Mouse (Mus musculus): ENCODE data around the gene Shisal1. TPM values are rescaled to one million over a fixed set of nuclear protein-coding genes. Genes with fewer than 3 reads are reported as not detected.

The Shisal1 gene
- total and polyA plus RNA-seq, 2 experiments from 2014 or later: 0.18 to 0.46 TPM

DNA sequence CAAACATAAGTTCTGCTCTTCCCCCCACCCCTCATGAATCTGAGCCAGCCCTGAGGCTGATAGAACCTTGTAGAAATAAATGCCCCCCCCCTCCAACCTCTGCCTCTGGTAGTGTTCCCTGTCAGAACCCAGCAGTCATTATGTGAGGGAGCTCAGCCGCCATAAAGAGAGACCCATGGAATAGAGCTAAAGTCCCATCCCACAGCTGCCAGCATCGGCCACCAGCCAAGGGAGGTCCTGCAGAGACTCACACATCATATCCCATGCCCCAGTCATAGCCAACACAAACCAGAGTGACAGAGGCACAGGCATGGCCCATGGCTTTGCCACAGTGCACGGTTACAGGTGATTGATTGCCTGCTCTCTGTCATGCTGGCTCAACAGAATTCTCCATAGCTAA, 82.2 kb downstream of the Shisal1 start:
- Histone ChIP-seq H3K4me2 (ENCODE audit: low read depth, low read length) (no peak overlapping the region), H3K9ac (replicated peaks; ENCODE audit: low read depth, low read length) (no peak overlapping the region), H3K36me3 (replicated peaks; ENCODE audit: control insufficient read depth, insufficient read depth, low read length) (no peaks in the 10 kb centered on the region), H3K4me3 (ENCODE audit: low read depth, low read length) (no peak overlapping the region), H3K4me1 (ENCODE audit: control insufficient read depth, insufficient read depth) (no peaks in the 10 kb centered on the region), H3K27ac (ENCODE audit: low read depth) (no peak overlapping the region), H3K27me3 (ENCODE audit: control insufficient read depth, insufficient read depth, low read length) (no peaks in the 10 kb centered on the region), H3K9me3 (replicated peaks; ENCODE audit: control insufficient read depth, low read length) (0 out of 2 replicates have a peak, but pooled peaks cover 2% of the 10 kb centered on the region)
- ATAC-seq (ENCODE audit: insufficient read depth, low read depth) (no peak), DNase-seq (ENCODE audit: low spot score) (no peak)
- TF ChIP-seq EP300 (IDR thresholded peaks at IDR 0.05; ENCODE audit: low read depth): no peak
- TF ChIP-seq CTCF (IDR thresholded peaks at IDR 0.05; ENCODE audit: low read depth): no peak
- 65% methylated on average over 3 of the region's 3 CpGs for WGBS

- Histone ChIP-seq H3K9ac (replicated peaks; ENCODE audit: low read depth, low read length) (no peak overlapping the region), H3K4me3 (ENCODE audit: low read depth, low read length) (no peak overlapping the region), H3K36me3 (replicated peaks; ENCODE audit: control insufficient read depth, insufficient read depth, low read length) (no peaks in the 10 kb centered on the region), H3K9me3 (replicated peaks; ENCODE audit: control insufficient read depth, low read length) (no peaks in the 10 kb centered on the region; the same call in 1 of the 2 replicates), H3K4me1 (ENCODE audit: control insufficient read depth, insufficient read depth) (no peaks in the 10 kb centered on the region), H3K27ac (ENCODE audit: low read depth) (no peak overlapping the region), H3K27me3 (ENCODE audit: control insufficient read depth, insufficient read depth, low read length) (no peaks in the 10 kb centered on the region), H3K4me2 (ENCODE audit: low read depth, low read length) (no peak overlapping the region)
- no peak for ATAC-seq (ENCODE audit: insufficient read depth, low read depth)
- TF ChIP-seq CTCF (IDR thresholded peaks at IDR 0.05; ENCODE audit: low read depth): no peak
- TF ChIP-seq EP300 (IDR thresholded peaks at IDR 0.05; ENCODE audit: low read depth): no peak
- no peak for DNase-seq (ENCODE audit: low spot score)
- 66% methylated on average over 5 of the region's 5 CpGs for WGBS
Observed at GRCm38 (mm10) chr15:84355081-84355480, 91.8 kb downstream of the Shisal1 start.

- Histone ChIP-seq H3K9me3 (replicated peaks; ENCODE audit: control insufficient read depth, low read length) (no peaks in the 10 kb centered on the region; the same call in 1 of the 2 replicates), H3K4me2 (ENCODE audit: low read depth, low read length) (no peak overlapping the region), H3K27ac (ENCODE audit: low read depth) (no peak overlapping the region), H3K4me3 (ENCODE audit: low read depth, low read length) (no peak overlapping the region), H3K9ac (replicated peaks; ENCODE audit: low read depth, low read length) (no peak overlapping the region), H3K4me1 (ENCODE audit: control insufficient read depth, insufficient read depth) (no peaks in the 10 kb centered on the region), H3K36me3 (replicated peaks; ENCODE audit: control insufficient read depth, insufficient read depth, low read length) (no peaks in the 10 kb centered on the region), H3K27me3 (ENCODE audit: control insufficient read depth, insufficient read depth, low read length) (no peaks in the 10 kb centered on the region)
- ATAC-seq (ENCODE audit: insufficient read depth, low read depth) (no peak), DNase-seq (ENCODE audit: low spot score) (no peak)
- TF ChIP-seq CTCF (IDR thresholded peaks at IDR 0.05; ENCODE audit: low read depth) (no peak), EP300 (IDR thresholded peaks at IDR 0.05; ENCODE audit: low read depth) (no peak)
- WGBS: 52% methylated on average over 21 of the region's 21 CpGs
Observed at GRCm38 (mm10) chr15:84351915-84352844, 94.7 kb downstream of the Shisal1 start.

- WGBS: 78% methylated on average over 7 of the region's 7 CpGs
- H3K4me2 ChIP-seq (ENCODE audit: low read depth, low read length): no peak overlapping the region
- H3K9me3 ChIP-seq (replicated peaks; ENCODE audit: control insufficient read depth, low read length): no peaks in the 10 kb centered on the region; the same call in 1 of the 2 replicates
- no peak overlapping the region for H3K9ac ChIP-seq (replicated peaks; ENCODE audit: low read depth, low read length)
- H3K4me3 ChIP-seq (ENCODE audit: low read depth, low read length): no peak overlapping the region
- no peak for ATAC-seq (ENCODE audit: insufficient read depth, low read depth)
- TF ChIP-seq CTCF (IDR thresholded peaks at IDR 0.05; ENCODE audit: low read depth): no peak
- no peak for TF ChIP-seq EP300 (IDR thresholded peaks at IDR 0.05; ENCODE audit: low read depth)
- DNase-seq (ENCODE audit: low spot score): no peak
- H3K27me3 ChIP-seq (ENCODE audit: control insufficient read depth, insufficient read depth, low read length): no peaks in the 10 kb centered on the region
- no peaks in the 10 kb centered on the region for H3K4me1 ChIP-seq (ENCODE audit: control insufficient read depth, insufficient read depth)
- no peaks in the 10 kb centered on the region for H3K36me3 ChIP-seq (replicated peaks; ENCODE audit: control insufficient read depth, insufficient read depth, low read length)
- no peak overlapping the region for H3K27ac ChIP-seq (ENCODE audit: low read depth)
Observed at GRCm38 (mm10) chr15:84351342-84351741, 95.6 kb downstream of the Shisal1 start.

GRCm38 (mm10) chr15:84349915-84350738, 96.8 kb downstream of the Shisal1 start:
- WGBS: 63% methylated on average over 14 of the region's 14 CpGs
- no peak overlapping the region for H3K27ac ChIP-seq (ENCODE audit: low read depth)

More at GRCm38 (mm10) chr15:84349915-84350738, 96.8 kb downstream of the Shisal1 start:
- no peaks in the 10 kb centered on the region; the same call in 1 of the 2 replicates for H3K9me3 ChIP-seq (replicated peaks; ENCODE audit: control insufficient read depth, low read length)
- no peak for DNase-seq (ENCODE audit: low spot score)
- H3K27me3 ChIP-seq (ENCODE audit: control insufficient read depth, insufficient read depth, low read length): no peaks in the 10 kb centered on the region
- ATAC-seq (ENCODE audit: insufficient read depth, low read depth): no peak
- TF ChIP-seq EP300 (IDR thresholded peaks at IDR 0.05; ENCODE audit: low read depth) (no peak), CTCF (IDR thresholded peaks at IDR 0.05; ENCODE audit: low read depth) (no peak)
- H3K4me2 ChIP-seq (ENCODE audit: low read depth, low read length): no peak overlapping the region
- no peak overlapping the region for H3K9ac ChIP-seq (replicated peaks; ENCODE audit: low read depth, low read length)
- H3K36me3 ChIP-seq (replicated peaks; ENCODE audit: control insufficient read depth, insufficient read depth, low read length): no peaks in the 10 kb centered on the region
- no peak overlapping the region for H3K4me3 ChIP-seq (ENCODE audit: low read depth, low read length)
- H3K4me1 ChIP-seq (ENCODE audit: control insufficient read depth, insufficient read depth): no peaks in the 10 kb centered on the region

Data from heart, postnatal 0 days (tissue).